Mouse (Mus musculus): ENCODE measurements around the gene Synpr.

The Synpr gene

GRCm38 (mm10) chr14:13336162-13336561, 51.6 kb downstream of the Synpr start:
- TF ChIP-seq GATA4 (IDR thresholded peaks at IDR 0.05; ENCODE audit: insufficient replicate concordance, low read length): no peak

GRCm38 (mm10) chr14:13340688-13341087, 56.1 kb downstream of the Synpr start:
- no peak for TF ChIP-seq GATA4 (IDR thresholded peaks at IDR 0.05; ENCODE audit: insufficient replicate concordance, low read length)

GRCm38 (mm10) chr14:13344240-13344639, 59.7 kb downstream of the Synpr start:
- no peak for TF ChIP-seq GATA4 (IDR thresholded peaks at IDR 0.05; ENCODE audit: insufficient replicate concordance, low read length)

GRCm38 (mm10) chr14:13349170-13349865, 64.7 kb downstream of the Synpr start:
- TF ChIP-seq GATA4 (IDR thresholded peaks at IDR 0.05; ENCODE audit: insufficient replicate concordance, low read length): no peak

- TF ChIP-seq GATA4 (IDR thresholded peaks at IDR 0.05; ENCODE audit: insufficient replicate concordance, low read length): no peak
Observed at GRCm38 (mm10) chr14:13354154-13354553, 69.6 kb downstream of the Synpr start.

DNA sequence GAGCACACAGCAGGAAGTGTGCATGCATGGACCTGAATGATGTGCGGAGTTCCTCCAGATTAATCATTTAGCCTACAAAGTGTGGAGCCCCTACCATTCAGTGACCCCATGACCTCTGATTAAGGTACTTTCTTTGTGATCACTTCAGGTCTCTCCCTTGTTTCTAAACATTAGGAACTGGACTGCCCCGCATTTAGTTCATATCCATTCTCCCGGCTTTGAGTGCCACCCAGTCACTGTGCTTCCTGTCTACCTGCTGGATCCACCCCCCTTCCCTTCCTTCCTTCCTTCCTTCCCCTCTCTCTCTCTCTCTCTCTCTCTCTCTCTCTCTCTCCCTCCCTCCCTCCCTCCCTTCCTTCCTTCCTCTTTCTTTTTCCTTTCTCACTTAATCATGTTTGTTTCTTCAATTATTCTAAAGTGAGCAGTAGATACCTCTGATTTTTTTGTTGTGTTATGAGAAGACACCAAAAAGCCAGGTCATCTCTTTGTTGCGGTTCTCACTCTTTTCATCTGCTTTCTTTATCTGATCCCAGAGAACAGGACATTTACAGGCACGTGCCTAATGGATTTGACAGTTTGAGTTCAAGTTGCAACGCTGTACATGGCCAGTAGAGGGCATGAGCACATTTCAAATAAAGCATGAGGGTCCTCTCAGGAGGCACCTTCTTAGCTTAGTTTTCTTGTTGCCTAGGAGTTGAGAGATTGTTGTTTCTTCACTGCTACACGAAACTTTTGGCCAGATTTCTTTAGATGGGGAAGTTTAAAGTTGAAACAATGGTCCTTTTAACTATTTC, 71.2 kb downstream of the Synpr start:
- TF ChIP-seq GATA4 (IDR thresholded peaks at IDR 0.05; ENCODE audit: insufficient replicate concordance, low read length): no peak

GRCm38 (mm10) chr14:13357101-13357667, 72.6 kb downstream of the Synpr start:
- no peak for TF ChIP-seq GATA4 (IDR thresholded peaks at IDR 0.05; ENCODE audit: insufficient replicate concordance, low read length)

DNA sequence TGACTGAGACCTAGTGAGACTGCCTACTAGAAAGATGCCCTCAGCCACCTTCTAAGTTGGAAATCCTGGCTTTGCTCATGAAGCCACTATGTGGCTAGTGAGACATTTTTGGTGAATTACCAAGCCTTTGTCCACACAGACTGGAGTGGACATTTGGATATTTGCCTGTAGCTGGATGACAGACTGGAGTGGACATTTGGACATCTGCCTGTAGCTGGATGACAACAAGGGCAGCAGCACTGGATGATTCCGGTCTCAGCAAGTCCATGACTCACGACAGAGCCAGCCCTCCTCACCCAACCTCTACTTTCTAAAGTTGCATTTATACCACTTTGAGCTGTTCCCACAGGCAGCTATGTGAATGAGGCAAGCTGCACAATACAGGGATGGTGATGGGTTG, 73.5 kb downstream of the Synpr start:
- TF ChIP-seq GATA4 (IDR thresholded peaks at IDR 0.05; ENCODE audit: insufficient replicate concordance, low read length): no peak

DNA sequence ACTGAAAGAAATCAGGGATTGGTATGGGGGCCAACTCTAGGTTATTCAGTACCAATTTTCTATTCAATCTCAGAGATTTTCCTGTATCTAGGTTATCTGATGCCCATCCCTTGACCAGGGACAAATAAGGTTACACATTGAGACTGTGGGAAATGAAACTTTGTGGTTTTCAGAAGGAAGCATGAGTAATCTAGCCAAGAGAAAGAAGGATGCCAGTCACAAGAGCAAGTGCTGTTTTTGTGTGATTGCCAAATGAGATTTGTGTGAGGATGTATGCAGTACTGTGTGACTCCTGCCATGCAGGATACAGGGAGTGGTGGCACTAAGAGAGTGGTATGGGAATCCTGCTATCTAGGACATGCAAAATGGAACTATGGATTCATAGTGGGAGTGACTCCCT, 76.6 kb downstream of the Synpr start:
- no peak for TF ChIP-seq GATA4 (IDR thresholded peaks at IDR 0.05; ENCODE audit: insufficient replicate concordance, low read length)

DNA sequence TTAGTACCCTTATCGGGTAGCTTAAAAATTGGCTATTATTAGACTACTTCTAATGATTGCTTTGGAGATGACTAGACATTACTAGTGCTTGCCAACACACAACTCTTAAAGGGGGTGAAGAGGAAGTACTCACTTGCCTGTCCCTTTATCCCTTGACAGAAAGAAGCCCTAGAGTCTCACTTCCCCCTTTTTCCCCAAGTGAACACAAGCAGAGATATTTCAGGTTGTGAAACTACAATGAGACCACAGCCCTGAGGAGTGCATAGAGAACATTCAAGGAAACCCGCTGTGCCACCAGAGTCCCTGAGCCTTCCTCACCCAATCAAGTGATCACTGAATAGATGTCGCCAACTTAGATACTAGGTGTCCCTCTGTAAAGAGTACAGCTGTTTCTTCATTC, 77.1 kb downstream of the Synpr start:
- TF ChIP-seq GATA4 (IDR thresholded peaks at IDR 0.05; ENCODE audit: insufficient replicate concordance, low read length): no peak

GRCm38 (mm10) chr14:13368309-13368708, 83.7 kb downstream of the Synpr start:
- no peak for TF ChIP-seq GATA4 (IDR thresholded peaks at IDR 0.05; ENCODE audit: insufficient replicate concordance, low read length)

- TF ChIP-seq GATA4 (IDR thresholded peaks at IDR 0.05; ENCODE audit: insufficient replicate concordance, low read length): no peak
Observed at GRCm38 (mm10) chr14:13389081-13389480, 104.5 kb downstream of the Synpr start.

DNA sequence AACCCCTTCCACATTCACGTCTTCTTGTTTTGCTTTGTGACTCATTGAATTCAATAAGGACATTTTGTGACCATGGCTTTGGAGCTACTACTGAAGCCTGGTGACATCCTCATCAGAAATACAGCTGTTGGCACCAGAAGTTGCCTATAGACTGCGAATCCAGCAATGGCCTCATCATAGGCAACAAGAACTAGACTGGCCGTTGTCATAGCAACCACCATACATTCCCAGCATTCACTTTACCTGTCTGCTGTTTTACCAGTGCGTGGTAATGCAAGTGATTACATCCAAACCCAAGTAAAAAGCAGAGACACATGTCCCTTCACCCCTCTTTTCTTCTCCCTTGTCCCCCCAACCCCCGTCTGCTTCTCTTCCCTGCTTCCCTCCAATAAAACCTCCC, 105.4 kb downstream of the Synpr start:
- no peak for TF ChIP-seq GATA4 (IDR thresholded peaks at IDR 0.05; ENCODE audit: insufficient replicate concordance, low read length)

- TF ChIP-seq GATA4 (IDR thresholded peaks at IDR 0.05; ENCODE audit: insufficient replicate concordance, low read length): no peak
Observed at GRCm38 (mm10) chr14:13399226-13400020, 114.8 kb downstream of the Synpr start.

DNA sequence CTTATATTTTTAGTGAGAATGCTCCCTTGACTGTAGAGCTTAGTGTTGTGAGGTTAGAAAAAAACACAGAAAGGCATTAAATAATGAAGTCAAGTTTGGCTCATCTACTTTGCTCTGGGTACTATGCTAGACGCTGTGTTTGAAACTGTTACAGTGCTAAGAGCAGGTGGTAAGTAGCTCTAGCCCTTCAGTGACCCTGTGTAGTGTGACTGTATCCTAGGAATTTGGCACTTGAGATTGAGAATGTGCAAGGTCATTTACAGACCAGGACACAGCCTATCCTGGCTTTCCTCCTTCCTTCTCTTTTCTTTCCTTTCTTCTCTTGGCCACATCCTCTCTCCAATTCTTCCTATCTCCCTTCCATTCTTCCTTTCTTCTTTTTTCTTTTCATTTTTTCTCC, 127.1 kb downstream of the Synpr start:
- no peak for TF ChIP-seq GATA4 (IDR thresholded peaks at IDR 0.05; ENCODE audit: insufficient replicate concordance, low read length)
